Mouse (Mus musculus) liver, embryonic 16.5 days (tissue): ENCODE measurements around the gene Myo18b. TPM values are rescaled to one million over a fixed set of nuclear protein-coding genes. Genes with fewer than 3 reads are reported as not detected.

Source experiments
- ATAC-seq: fragments of 200-750 bp; cut with Nextera tagmentation; 2 replicates; pipeline ENCODE4 v1.8.0; 2017; ENCODE audit warnings: low read depth, mild to moderate bottlenecking, moderate number of reproducible peaks, moderate library complexity
- H3K27ac ChIP-seq: fragments of 300-500 bp; sonication (generic); 2 replicates; pipeline ENCODE4 v1.5.1; 2014; ENCODE audit warnings: mild to moderate bottlenecking, low read length
- H3K27me3 ChIP-seq: fragments of 300-500 bp; sonication (generic); 2 replicates; pipeline ENCODE4 v1.6.1; 2014; ENCODE audit warnings: low read depth, low read length, mixed read lengths; ENCODE audit not compliant: control insufficient read depth, insufficient read depth
- H3K36me3 ChIP-seq: fragments of 300-500 bp; sonication (generic); 2 replicates; pipeline ENCODE4 v1.6.1; 2014; ENCODE audit warnings: mild to moderate bottlenecking; ENCODE audit not compliant: control insufficient read depth, insufficient read depth
- H3K4me1 ChIP-seq: fragments of 300-500 bp; sonication (generic); 2 replicates; pipeline ENCODE4 v1.6.1; 2014; ENCODE audit warnings: low read depth, low read length, mixed read lengths; ENCODE audit not compliant: control insufficient read depth
- H3K4me2 ChIP-seq: fragments of 300-500 bp; sonication (generic); 2 replicates; pipeline ENCODE4 v1.6.1; 2014; ENCODE audit warnings: low read depth, low read length, mixed read lengths
- H3K4me3 ChIP-seq: fragments of 300-500 bp; sonication (generic); 2 replicates; pipeline ENCODE4 v1.5.1; 2014; ENCODE audit warnings: low read depth, mild to moderate bottlenecking, low read length
- H3K9ac ChIP-seq: fragments of 300-500 bp; sonication (generic); 2 replicates; pipeline ENCODE4 v1.6.1; 2014; ENCODE audit warnings: low read depth, low read length
- H3K9me3 ChIP-seq: fragments of 300-500 bp; sonication (generic); replicated peaks from 2 replicates; pipeline ENCODE4 v1.6.1; 2016; ENCODE audit warnings: low read length; ENCODE audit not compliant: control insufficient read depth
- WGBS: fragments of 180-500 bp; shearing (Covaris S2); extraction: QIAGEN DNeasy Blood & Tissue Kit; methylation state at CpG from one replicate; pipeline ENCODE4 v1.1.7; 2014; ENCODE audit not compliant: insufficient replicate concordance; 5-methylcytosine and 5-hydroxymethylcytosine counted together
- polyA plus RNA-seq: library from polyadenylated mRNA; unstranded; fragments of >200 nt; fragmentation: Nextera tagmentation; extraction: Ambion mirVana; gene quantifications from 2 replicates; pipeline ENCODE4 v1.2.1, GENCODE M21; 2015

The Myo18b gene
- polyA plus RNA-seq, 1 experiment from 2014 or later = 0.45 TPM

- Histone ChIP-seq H3K27me3 (no peaks in the 10 kb centered on the region), H3K4me3 (no peak overlapping the region), H3K27ac (no peak overlapping the region), H3K4me2 (no peak overlapping the region), H3K4me1 (no peaks in the 10 kb centered on the region), H3K36me3 (no peaks in the 10 kb centered on the region), H3K9ac (no peak overlapping the region), H3K9me3 (no peaks in the 10 kb centered on the region)
- 39% methylated on average over 6 of the region's 6 CpGs for WGBS
- no peak for ATAC-seq
Measured at GRCm38 (mm10) chr5:112843676-112844257, 52.4 kb downstream of the Myo18b start.

GRCm38 (mm10) chr5:112842696-112843095, 53.5 kb downstream of the Myo18b start:
- Histone ChIP-seq H3K9me3 (no peaks in the 10 kb centered on the region), H3K27me3 (no peaks in the 10 kb centered on the region), H3K4me2 (no peak overlapping the region), H3K4me3 (no peak overlapping the region), H3K4me1 (no peaks in the 10 kb centered on the region), H3K27ac (no peak overlapping the region), H3K9ac (no peak overlapping the region), H3K36me3 (no peaks in the 10 kb centered on the region)
- 57% methylated on average over 5 of the region's 5 CpGs for WGBS
- no peak for ATAC-seq

- H3K9me3 ChIP-seq = no peaks in the 10 kb centered on the region
- H3K4me1 ChIP-seq = no peaks in the 10 kb centered on the region
- ATAC-seq = no peak
- no peak overlapping the region for H3K9ac ChIP-seq
- H3K36me3 ChIP-seq = no peaks in the 10 kb centered on the region
- no peak overlapping the region for H3K4me2 ChIP-seq
- WGBS = 50% methylated on average over 6 of the region's 6 CpGs
- no peak overlapping the region for H3K27ac ChIP-seq
- H3K4me3 ChIP-seq = no peak overlapping the region
- H3K27me3 ChIP-seq = no peaks in the 10 kb centered on the region
Measured at GRCm38 (mm10) chr5:112841850-112842249, 54.3 kb downstream of the Myo18b start.

- Histone ChIP-seq H3K9me3 (no peaks in the 10 kb centered on the region), H3K27ac (no peak overlapping the region), H3K9ac (no peak overlapping the region), H3K36me3 (no peaks in the 10 kb centered on the region), H3K4me2 (no peak overlapping the region), H3K4me1 (no peaks in the 10 kb centered on the region), H3K4me3 (no peak overlapping the region), H3K27me3 (no peaks in the 10 kb centered on the region)
- no peak for ATAC-seq
Measured at GRCm38 (mm10) chr5:112834896-112835295, 61.3 kb downstream of the Myo18b start.

GRCm38 (mm10) chr5:112833866-112834265, 62.3 kb downstream of the Myo18b start:
- WGBS = 64% methylated on average over 11 of the region's 11 CpGs
- no peaks in the 10 kb centered on the region for H3K36me3 ChIP-seq
- H3K9ac ChIP-seq = no peak overlapping the region
- no peak for ATAC-seq
- H3K4me3 ChIP-seq = no peak overlapping the region
- no peaks in the 10 kb centered on the region for H3K9me3 ChIP-seq
- H3K4me1 ChIP-seq = no peaks in the 10 kb centered on the region
- no peak overlapping the region for H3K27ac ChIP-seq
- no peaks in the 10 kb centered on the region for H3K27me3 ChIP-seq
- H3K4me2 ChIP-seq = no peak overlapping the region

- no peaks in the 10 kb centered on the region for H3K4me1 ChIP-seq
Measured at GRCm38 (mm10) chr5:112825091-112825794, 70.9 kb downstream of the Myo18b start.

GRCm38 (mm10) chr5:112824376-112824775, 71.8 kb downstream of the Myo18b start:
- Histone ChIP-seq H3K4me3 (no peak overlapping the region), H3K9me3 (no peaks in the 10 kb centered on the region), H3K9ac (no peak overlapping the region), H3K36me3 (no peaks in the 10 kb centered on the region), H3K27ac (no peak overlapping the region), H3K27me3 (no peaks in the 10 kb centered on the region), H3K4me2 (no peak overlapping the region), H3K4me1 (no peaks in the 10 kb centered on the region)
- ATAC-seq = no peak
- 35% methylated on average over 13 of the region's 13 CpGs for WGBS

More at GRCm38 (mm10) chr5:112825091-112825794, 70.9 kb downstream of the Myo18b start:
- H3K9me3 ChIP-seq = no peaks in the 10 kb centered on the region
- ATAC-seq = no peak
- H3K4me2 ChIP-seq = no peak overlapping the region
- no peak overlapping the region for H3K4me3 ChIP-seq
- H3K27me3 ChIP-seq = no peaks in the 10 kb centered on the region
- H3K9ac ChIP-seq = no peak overlapping the region
- H3K36me3 ChIP-seq = no peaks in the 10 kb centered on the region
- H3K27ac ChIP-seq = no peak overlapping the region
- WGBS = 59% methylated on average over 12 of the region's 12 CpGs

GRCm38 (mm10) chr5:112822426-112822825, 73.7 kb downstream of the Myo18b start:
- no peak for ATAC-seq
- Histone ChIP-seq H3K27me3 (no peaks in the 10 kb centered on the region), H3K27ac (no peak overlapping the region), H3K4me1 (no peaks in the 10 kb centered on the region), H3K4me2 (no peak overlapping the region), H3K9ac (no peak overlapping the region), H3K36me3 (no peaks in the 10 kb centered on the region), H3K4me3 (no peak overlapping the region), H3K9me3 (no peaks in the 10 kb centered on the region)
- WGBS = 38% methylated on average over 3 of the region's 3 CpGs

- WGBS = 62% methylated on average over 7 of the region's 7 CpGs
- Histone ChIP-seq H3K36me3 (no peaks in the 10 kb centered on the region), H3K4me1 (no peaks in the 10 kb centered on the region), H3K9ac (no peak overlapping the region), H3K9me3 (no peaks in the 10 kb centered on the region), H3K4me3 (no peak overlapping the region), H3K27ac (no peak overlapping the region), H3K4me2 (no peak overlapping the region), H3K27me3 (no peaks in the 10 kb centered on the region)
- ATAC-seq = no peak
Measured at GRCm38 (mm10) chr5:112815051-112815450, 81.1 kb downstream of the Myo18b start.
